Mouse (Mus musculus): ENCODE measurements around the gene Traf3ip1. TPM values are rescaled to one million over a fixed set of nuclear protein-coding genes. Genes with fewer than 3 reads are reported as not detected.
"Not testable (repeated sequence)": the region's sequence is repeated elsewhere in the genome, so short reads cannot be mapped to it uniquely, and the experiment has no call there.

The Traf3ip1 gene
- total RNA-seq, 2 experiments from 2014 or later: 3.0 to 4.1 TPM

GRCm38 (mm10) chr1:91465244-91465643 lies 29.2 kb upstream of the Traf3ip1 start:
- DNase-seq (ENCODE audit: low spot score): no peak

GRCm38 (mm10) chr1:91466186-91466585 lies 28.3 kb upstream of the Traf3ip1 start:
- no peak for DNase-seq (ENCODE audit: low spot score)

- DNase-seq (ENCODE audit: low spot score): no peak
Measured at GRCm38 (mm10) chr1:91469888-91470419, 24.5 kb upstream of the Traf3ip1 start.

- not testable (repeated sequence) for DNase-seq (ENCODE audit: low spot score)
Measured at GRCm38 (mm10) chr1:91478145-91478544, 16.3 kb upstream of the Traf3ip1 start.

- DNase-seq (ENCODE audit: low spot score): no peak
Measured at GRCm38 (mm10) chr1:91478958-91479357, 15.5 kb upstream of the Traf3ip1 start.

GRCm38 (mm10) chr1:91482616-91483211 lies 11.7 kb upstream of the Traf3ip1 start:
- DNase-seq (ENCODE audit: low spot score): no peak

GRCm38 (mm10) chr1:91483304-91484010 lies 11.0 kb upstream of the Traf3ip1 start:
- peak; percentile 91 for DNase-seq (ENCODE audit: low spot score)

- DNase-seq (ENCODE audit: low spot score): no peak
Measured at GRCm38 (mm10) chr1:91484011-91484346, 10.5 kb upstream of the Traf3ip1 start.

- no peak for DNase-seq (ENCODE audit: low spot score)
Measured at GRCm38 (mm10) chr1:91485422-91485821, 9.0 kb upstream of the Traf3ip1 start.

- DNase-seq (ENCODE audit: low spot score): no peak
Measured at GRCm38 (mm10) chr1:91486165-91486564, 8.3 kb upstream of the Traf3ip1 start.

GRCm38 (mm10) chr1:91490322-91490721 lies 4.1 kb upstream of the Traf3ip1 start:
- no peak for DNase-seq (ENCODE audit: low spot score)

GRCm38 (mm10) chr1:91492740-91493139 lies 1.7 kb upstream of the Traf3ip1 start:
- DNase-seq (ENCODE audit: low spot score): no peak

- no peak for DNase-seq (ENCODE audit: low spot score)
Measured at GRCm38 (mm10) chr1:91493938-91494337, 509 bp upstream of the Traf3ip1 start.

- no peak for DNase-seq (ENCODE audit: low spot score)
Measured at GRCm38 (mm10) chr1:91495321-91495720, 874 bp downstream of the Traf3ip1 start.

- no peak for DNase-seq (ENCODE audit: low spot score)
Measured at GRCm38 (mm10) chr1:91498579-91498978, 4.1 kb downstream of the Traf3ip1 start.

GRCm38 (mm10) chr1:91504615-91505014 lies 10.2 kb downstream of the Traf3ip1 start:
- no peak for DNase-seq (ENCODE audit: low spot score)

GRCm38 (mm10) chr1:91514916-91515315 lies 20.5 kb downstream of the Traf3ip1 start:
- DNase-seq (ENCODE audit: low spot score): no peak

- no peak for DNase-seq (ENCODE audit: low spot score)
Measured at GRCm38 (mm10) chr1:91515642-91516041, 21.2 kb downstream of the Traf3ip1 start.

GRCm38 (mm10) chr1:91523759-91524158 lies 29.3 kb downstream of the Traf3ip1 start:
- peak; percentile 54 for DNase-seq (ENCODE audit: low spot score)

- no peak for DNase-seq (ENCODE audit: low spot score)
Measured at GRCm38 (mm10) chr1:91525838-91526237, 31.4 kb downstream of the Traf3ip1 start.

GRCm38 (mm10) chr1:91530166-91530565 lies 35.7 kb downstream of the Traf3ip1 start:
- no peak for DNase-seq (ENCODE audit: low spot score)

GRCm38 (mm10) chr1:91532243-91532642 lies 37.8 kb downstream of the Traf3ip1 start:
- DNase-seq (ENCODE audit: low spot score): no peak

GRCm38 (mm10) chr1:91532892-91533291 lies 38.4 kb downstream of the Traf3ip1 start:
- DNase-seq (ENCODE audit: low spot score): peak; percentile 34
